Mouse (Mus musculus) embryonic fibroblast, embryonic 13.5 days (primary cell): Measurements from ENCODE around the gene Tmem223.

Experiments
- CTCF ChIP-seq: IDR thresholded peaks from 2 replicates; pipeline ENCODE4 v1.5.1; 2011; ENCODE audit warnings: mild to moderate bottlenecking, control low read depth, low read length, moderate library complexity, borderline replicate concordance; ENCODE audit not compliant: insufficient read depth
- POLR2A ChIP-seq: IDR thresholded peaks from 2 replicates; pipeline ENCODE4 v1.6.1; 2011; ENCODE audit warnings: low read depth, mild to moderate bottlenecking, control low read depth, low read length, moderate library complexity

GRCm38 (mm10) chr19:8736160-8736467 is 34.7 kb upstream of the Tmem223 start:
- TF ChIP-seq CTCF: no peak
- TF ChIP-seq POLR2A: no peak
